ENCODE assay signal across 8 mouse cellular contexts in genomic region chr8:34688396-34689048, GRCm38 (mm10).
A peak's percentile ranks its signal among the peaks of the same experiment; 100 is the strongest.
DNase-seq lines count a peak whose midpoint lies in the region; ATAC-seq and TF ChIP-seq lines count a peak whose summit lies in the region.

No protein-coding gene starts in this region.

- no peak overlapping the region for H3K27ac ChIP-seq in heart, adult 2 months
- H3K27ac ChIP-seq in intestine, embryonic 16.5 days (ENCODE audit: low read length) = no peak overlapping the region

- H3K27me3 ChIP-seq in heart, adult 2 months (ENCODE audit: control insufficient read depth, insufficient read depth, low read length) = peaks cover 2% of the 10 kb centered on the region
- H3K27me3 ChIP-seq in megakaryocyte, embryonic 14.5 days (replicated peaks) = peaks cover 62% of the 10 kb centered on the region
- H3K27me3 ChIP-seq in intestine, embryonic 16.5 days (replicated peaks; ENCODE audit: control insufficient read depth, insufficient read depth, low read length) = no peaks in the 10 kb centered on the region

- no peak overlapping the region for H3K4me3 ChIP-seq in heart, adult 2 months
- H3K4me3 ChIP-seq in megakaryocyte, embryonic 14.5 days (replicated peaks) = peak overlapping the region; percentile 91
- peak overlapping the region; percentile 41 for H3K4me3 ChIP-seq in intestine, embryonic 16.5 days (ENCODE audit: low read length)

- no peaks in the 10 kb centered on the region for H3K36me3 ChIP-seq in heart, adult 2 months (ENCODE audit: control insufficient read depth, insufficient read depth, low read length)
- no peaks in the 10 kb centered on the region for H3K36me3 ChIP-seq in megakaryocyte, embryonic 14.5 days (replicated peaks; ENCODE audit: low read length)
- H3K36me3 ChIP-seq in intestine, embryonic 16.5 days (ENCODE audit: control insufficient read depth, insufficient read depth, low read length) = no peaks in the 10 kb centered on the region

- ATAC-seq in megakaryocyte, adult 5-6 weeks (ENCODE audit: poor library complexity, severe bottlenecking) = no peak
- peak; percentile 52 for ATAC-seq in intestine, embryonic 16.5 days

- intact Hi-C loops in heart, adult 2 months (cut with DNase I) = no loop called here

- no peak overlapping the region for H3K9ac ChIP-seq in heart, adult 2 months (ENCODE audit: low read depth, low read length)
- no peak overlapping the region for H3K9ac ChIP-seq in intestine, embryonic 16.5 days (ENCODE audit: low read depth, low read length)

- peak; percentile 81 for DNase-seq in heart, adult 11 months
- DNase-seq in heart, adult 2 months = no peak
- DNase-seq in retina, embryonic 14.5 days (ENCODE audit: low spot score) = peak; percentile 18
- no peak for DNase-seq in gastrocnemius, adult 18-20 months (ENCODE audit: low spot score)
- no peak for DNase-seq in ovary, postnatal 10 days (ENCODE audit: low spot score)

- no peak for TF ChIP-seq CTCF in heart, adult 2 months (IDR thresholded peaks at IDR 0.05)

- H3K79me2 ChIP-seq in heart, adult 2 months (replicated peaks; ENCODE audit: control insufficient read depth, insufficient read depth, low read length) = no peaks in the 10 kb centered on the region

- peaks cover 5% of the 10 kb centered on the region; the same call in 1 of the 2 replicates for H3K9me3 ChIP-seq in megakaryocyte, embryonic 14.5 days
- no peaks in the 10 kb centered on the region for H3K9me3 ChIP-seq in intestine, embryonic 16.5 days (ENCODE audit: control insufficient read depth, low read length)

- peak overlapping the region; percentile 55 for H3K4me2 ChIP-seq in intestine, embryonic 16.5 days (ENCODE audit: low read depth, low read length)

- no peak for TF ChIP-seq POLR2A in heart, adult 2 months (IDR thresholded peaks at IDR 0.05; ENCODE audit: insufficient read depth, low read depth, low read length)

- 81% methylated on average over 20 of the region's 20 CpGs for WGBS in heart, adult 2 months
- WGBS in intestine, embryonic 16.5 days = 65% methylated on average over 20 of the region's 20 CpGs

- H3K4me1 ChIP-seq in heart, adult 2 months (ENCODE audit: control insufficient read depth, insufficient read depth, low read length) = no peaks in the 10 kb centered on the region
- peaks cover 19% of the 10 kb centered on the region for H3K4me1 ChIP-seq in megakaryocyte, embryonic 14.5 days
- peaks cover 4% of the 10 kb centered on the region; the same call in 1 of the 2 replicates for H3K4me1 ChIP-seq in intestine, embryonic 16.5 days (ENCODE audit: control insufficient read depth, insufficient read depth, low read length)

- TF ChIP-seq EP300 in heart, adult 2 months (IDR thresholded peaks at IDR 0.05; ENCODE audit: insufficient read depth, low read depth, low read length) = no peak

Comparison
In these comparisons a context has a peak if more than half of its experiments do, and no peak if none do; other contexts are left out.
1. DNase-seq: peak in heart, adult 11 months (single experiment) and retina, embryonic 14.5 days (single experiment); none in heart, adult 2 months (0 of 2), gastrocnemius, adult 18-20 months (single experiment) and ovary, postnatal 10 days (single experiment).